Mouse (Mus musculus) regulatory T cell (primary cell): ENCODE measurements at regions not wholly inside any gene's neighbourhood (a gene's known extent, or its start where the extent isn't known, plus 50 kb on each side); places are given as distances from the start of the nearest gene placed in this dataset.

Source experiments
- in situ Hi-C: fragments of 300-600 bp; cut with MboI, MseI; formaldehyde crosslinking; loops from one replicate; pipeline ENCODE4 v1.15.1; 2025; ENCODE audit warnings: high pct_unique_total_duplicates

DNA sequence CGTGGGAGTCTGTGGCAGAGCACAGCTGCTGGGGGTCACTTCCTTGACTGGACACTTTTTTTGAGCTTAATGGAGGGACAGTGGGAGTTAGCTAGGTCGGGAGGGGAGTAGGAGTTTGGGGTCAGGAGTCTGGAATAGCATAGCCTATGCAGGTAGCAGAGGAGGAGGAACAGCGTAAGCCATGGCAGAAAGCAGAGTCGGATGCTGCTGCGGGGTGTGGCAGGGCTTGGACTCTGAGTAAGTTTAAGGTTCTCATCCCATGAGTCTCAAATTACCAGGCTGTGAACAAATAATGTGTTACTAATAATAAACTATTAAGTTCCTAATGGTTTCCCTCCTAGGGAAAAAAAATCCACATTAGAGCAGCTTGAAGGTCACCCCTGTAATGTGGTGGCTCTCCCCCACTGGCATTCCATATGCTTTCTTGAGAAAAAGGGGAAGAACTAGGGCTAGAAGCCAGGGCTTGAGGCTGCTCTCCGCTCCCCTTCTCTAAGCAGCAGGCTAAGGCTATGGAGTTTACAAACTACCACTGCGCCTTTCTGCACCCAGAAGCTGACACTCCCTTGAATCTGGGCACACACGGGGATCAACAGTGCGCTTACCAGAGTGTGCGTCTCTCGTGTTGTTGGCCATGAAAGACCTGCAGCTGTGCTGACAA, 213.4 kb upstream of the Pgrmc2 start:
- in situ Hi-C loops = no loop called here

DNA sequence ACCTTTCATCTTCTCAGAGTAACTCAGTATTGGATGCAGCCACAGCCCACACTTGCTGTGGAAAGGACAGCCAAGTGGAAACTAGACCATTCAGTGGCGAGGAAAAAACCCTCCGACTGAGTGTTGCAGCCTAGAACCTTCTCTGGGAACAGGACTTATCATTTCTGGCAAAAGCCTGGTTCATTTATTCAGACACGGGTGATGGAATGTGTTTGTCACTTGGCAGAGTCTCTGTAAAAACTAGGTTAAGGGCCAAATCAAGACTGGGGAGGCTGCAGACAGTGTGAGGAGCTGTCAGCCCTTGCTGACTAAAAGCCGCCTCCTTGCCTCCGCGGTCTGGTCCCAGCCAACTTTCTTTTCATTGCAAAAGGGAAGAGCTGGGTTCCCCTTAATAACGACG, 212.3 kb upstream of the Pgrmc2 start:
- in situ Hi-C loops = no loop called here

DNA sequence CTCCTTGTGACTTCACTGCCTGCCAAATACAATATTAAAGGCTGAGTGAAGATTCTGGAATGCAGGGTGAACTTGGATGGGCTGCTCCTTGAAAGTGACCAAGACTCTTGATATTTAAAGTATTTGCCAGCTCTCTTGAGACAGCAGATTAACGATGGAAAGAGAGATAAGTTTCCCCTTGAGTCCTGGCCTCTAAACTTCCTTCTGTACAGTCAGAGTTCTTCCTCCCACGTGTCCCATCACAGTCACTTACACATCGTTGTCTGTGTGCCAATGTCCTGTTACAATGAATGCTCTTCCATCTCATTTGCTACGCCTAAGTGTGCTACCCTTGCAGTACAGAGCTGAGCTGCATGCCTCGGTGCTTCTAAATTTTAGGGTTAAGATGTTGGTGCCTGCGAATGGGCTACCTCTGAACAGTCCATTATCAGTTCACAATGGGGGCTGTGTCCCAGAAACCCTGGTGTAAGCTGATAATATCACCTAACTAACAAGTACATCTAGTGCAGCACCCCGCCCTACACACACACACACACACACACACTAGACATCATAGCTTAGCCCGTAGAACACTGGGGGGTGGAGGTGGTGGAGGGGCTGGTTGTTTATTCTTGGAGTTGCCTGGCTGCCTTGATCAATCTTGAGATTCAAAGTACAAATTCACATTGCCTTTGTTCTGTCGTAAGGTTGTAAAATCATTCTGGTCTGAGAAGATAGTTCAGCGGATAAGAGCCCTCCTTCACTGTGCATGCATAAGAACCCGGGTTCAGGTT, 207.9 kb upstream of the Pgrmc2 start:
- in situ Hi-C loops = no loop called here

DNA sequence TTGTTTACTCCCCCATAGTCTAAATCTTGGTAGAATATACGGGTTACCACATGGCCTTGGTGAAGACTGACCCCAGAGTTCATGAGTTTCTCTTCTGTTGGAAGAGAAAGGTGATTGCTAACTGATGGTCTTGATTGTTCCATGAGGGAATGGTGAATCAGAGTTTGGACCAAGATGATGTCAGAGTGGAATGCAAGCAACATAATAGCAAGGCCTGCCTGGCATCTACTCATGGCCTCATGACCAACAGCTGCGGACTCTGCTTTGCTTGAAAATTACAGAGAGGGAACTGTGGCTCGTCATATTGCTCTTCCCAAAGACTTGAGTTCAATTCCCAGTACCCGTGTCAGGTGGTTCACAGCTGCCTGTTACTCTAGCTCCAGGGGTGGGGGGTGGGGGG, 205.9 kb upstream of the Pgrmc2 start:
- in situ Hi-C loops = no loop called here

DNA sequence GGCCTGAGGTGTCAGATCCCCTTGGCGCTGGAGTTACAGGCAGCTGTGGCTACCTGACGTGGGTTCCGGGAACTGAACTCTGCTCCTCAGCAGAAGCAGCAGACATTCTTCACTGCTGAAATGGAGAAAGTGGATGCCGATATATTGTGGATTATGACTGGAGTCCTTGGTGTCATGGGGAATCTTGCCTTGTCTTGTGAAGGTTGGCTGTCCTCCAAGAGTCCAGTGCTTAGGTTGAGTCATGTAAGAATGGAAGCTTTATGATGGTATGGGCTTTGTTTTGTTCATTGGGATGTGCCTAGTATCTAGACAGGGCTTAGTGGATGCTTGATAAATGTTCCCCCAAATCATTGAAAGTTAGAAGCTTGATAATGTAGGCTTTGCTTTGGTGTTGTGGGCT, 205.2 kb upstream of the Pgrmc2 start:
- in situ Hi-C loops = no loop called here

DNA sequence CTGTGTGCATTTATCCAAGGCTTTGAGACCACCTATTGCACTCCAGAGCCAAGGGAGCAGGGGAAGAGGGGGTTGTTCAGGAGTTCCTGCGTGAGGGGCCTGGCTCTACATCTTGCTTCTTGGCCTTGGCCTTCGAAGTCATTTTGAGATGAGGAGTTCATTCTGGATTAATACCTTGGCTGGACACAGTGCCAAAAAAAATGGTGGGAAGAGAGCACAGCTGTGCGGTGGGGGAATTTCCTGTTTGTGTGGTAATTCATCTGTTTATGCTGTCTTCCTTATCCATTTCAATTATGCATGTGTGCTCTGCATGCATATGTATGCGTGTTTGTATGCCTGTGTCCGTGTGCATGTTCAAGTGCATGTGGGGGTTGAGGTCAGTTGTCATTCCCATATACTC, 202.5 kb upstream of the Pgrmc2 start:
- in situ Hi-C loops = no loop called here

DNA sequence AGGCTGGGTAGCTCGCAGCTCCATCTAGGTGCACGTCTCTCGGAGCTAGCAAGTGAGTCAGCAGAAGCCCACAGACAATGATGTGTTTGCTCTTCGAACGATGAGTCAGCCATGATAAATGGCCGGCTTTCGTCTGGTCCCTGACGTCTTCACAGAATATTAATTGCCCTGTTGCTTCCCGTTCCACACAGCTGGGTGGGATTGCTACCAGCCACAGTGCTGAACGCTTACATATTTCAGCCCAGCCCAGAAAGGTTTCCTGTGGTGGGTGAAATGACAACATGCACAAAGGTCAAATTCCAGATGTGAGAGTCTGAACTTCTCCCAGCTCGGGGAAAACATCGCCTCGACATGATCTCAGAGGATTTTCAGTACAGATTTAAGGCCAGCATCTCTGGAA, 202.1 kb upstream of the Pgrmc2 start:
- in situ Hi-C loops = no loop called here

DNA sequence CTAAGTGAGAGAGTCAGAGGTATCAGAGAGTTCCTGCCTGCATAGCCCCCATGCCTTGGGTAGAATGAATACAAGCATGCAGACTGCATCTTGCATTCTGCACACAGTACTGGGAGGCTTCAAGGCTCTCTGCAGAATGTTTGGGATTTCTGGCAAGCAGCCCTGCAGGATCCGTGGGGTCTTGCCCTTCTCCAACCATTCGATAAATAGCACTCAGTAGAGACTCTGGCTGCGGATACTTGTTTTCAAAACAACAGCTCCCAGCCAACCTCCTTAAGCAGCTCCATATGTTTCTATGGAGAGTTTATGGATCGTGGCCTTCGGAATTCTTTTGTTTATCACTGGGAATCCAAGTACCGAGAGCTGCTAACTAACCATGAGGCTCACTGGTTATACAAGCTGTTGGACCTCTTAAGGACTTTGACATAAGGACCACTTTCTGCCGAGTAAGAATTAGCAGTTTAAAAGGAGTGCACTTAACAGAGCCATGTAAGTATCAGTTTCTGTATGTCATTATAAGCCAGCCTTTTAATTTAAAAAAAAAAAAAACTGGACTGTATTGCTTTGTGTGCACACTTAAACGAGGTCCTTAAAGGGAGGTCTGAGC, 199.7 kb upstream of the Pgrmc2 start:
- in situ Hi-C loops = no loop called here

DNA sequence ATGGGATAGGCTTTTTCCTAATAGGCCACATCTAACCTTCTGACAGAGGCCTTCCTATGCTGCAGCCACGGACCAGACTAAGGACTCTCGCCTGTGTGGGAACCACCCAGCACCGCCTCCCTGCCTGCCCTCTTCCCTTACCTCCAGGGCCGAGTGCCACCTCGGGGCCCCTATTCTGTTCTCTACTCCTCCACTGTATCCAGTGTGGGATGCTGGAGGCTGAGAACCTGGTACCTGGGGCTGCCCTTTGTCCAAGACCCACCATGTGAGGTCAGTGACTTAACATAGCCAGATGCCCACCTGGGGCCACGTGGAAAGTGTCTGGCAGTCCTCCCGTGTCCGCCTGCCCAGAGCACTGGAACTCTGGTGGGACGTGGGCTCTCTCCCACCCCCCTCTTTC, 193.2 kb upstream of the Pgrmc2 start:
- in situ Hi-C loops = no loop called here

DNA sequence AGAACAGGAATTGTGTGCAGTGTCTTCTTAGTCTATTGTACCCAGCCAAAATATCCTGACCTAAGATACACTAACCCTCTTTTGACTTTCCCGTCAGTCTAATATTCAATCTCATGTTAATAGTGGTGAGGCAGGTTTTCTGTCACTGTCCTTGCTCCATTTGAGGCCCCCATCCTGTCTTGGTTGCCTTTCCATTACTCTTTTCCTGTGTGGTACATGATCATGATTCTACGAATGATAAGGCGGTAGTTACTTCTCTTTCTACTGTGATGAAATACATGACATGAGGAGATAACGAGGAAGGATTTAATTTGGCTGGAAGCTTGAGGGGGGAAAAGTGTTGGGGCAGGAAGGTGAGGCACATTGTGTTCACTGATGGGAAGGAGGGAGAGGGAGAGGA, 185.7 kb upstream of the Pgrmc2 start:
- in situ Hi-C loops = no loop called here

DNA sequence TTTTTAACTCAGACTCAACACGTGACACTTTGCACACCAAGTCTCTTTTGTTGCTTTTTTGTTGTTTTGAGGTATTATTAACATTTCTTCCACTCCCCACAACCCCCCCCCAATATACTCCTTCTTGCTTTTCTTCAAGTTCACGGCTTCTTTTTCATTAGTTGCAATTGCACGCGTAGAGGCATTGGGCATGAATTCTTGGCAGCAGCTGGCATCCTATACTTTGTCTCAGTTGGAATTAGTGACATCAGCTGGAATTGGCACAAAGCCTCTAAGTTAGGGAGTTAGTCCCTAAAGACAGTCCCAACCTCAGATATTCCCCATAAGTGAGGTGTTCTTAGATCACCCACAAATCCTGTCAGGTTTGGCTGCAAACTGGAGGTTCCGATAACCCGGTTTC, 183.4 kb upstream of the Pgrmc2 start:
- in situ Hi-C loops = no loop called here

DNA sequence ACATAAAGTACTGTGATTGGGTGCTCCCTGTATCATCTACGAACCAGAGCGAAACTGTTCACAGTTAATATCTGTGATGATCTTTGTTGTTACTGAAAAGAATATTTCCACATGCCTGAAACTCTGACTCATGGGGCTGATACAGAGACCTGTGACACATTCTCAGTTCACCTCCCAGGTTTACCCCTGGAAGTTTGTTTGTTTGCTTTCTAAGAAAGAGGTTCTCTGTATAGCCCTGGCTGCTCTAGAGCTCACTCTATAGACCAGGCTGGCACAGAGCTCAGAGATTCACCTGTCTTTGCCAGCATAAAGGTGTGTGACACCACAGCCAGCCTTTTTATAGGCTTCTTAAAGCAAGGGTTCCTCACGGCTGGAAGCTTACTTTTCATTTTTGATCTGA, 182.6 kb upstream of the Pgrmc2 start:
- in situ Hi-C loops = no loop called here

DNA sequence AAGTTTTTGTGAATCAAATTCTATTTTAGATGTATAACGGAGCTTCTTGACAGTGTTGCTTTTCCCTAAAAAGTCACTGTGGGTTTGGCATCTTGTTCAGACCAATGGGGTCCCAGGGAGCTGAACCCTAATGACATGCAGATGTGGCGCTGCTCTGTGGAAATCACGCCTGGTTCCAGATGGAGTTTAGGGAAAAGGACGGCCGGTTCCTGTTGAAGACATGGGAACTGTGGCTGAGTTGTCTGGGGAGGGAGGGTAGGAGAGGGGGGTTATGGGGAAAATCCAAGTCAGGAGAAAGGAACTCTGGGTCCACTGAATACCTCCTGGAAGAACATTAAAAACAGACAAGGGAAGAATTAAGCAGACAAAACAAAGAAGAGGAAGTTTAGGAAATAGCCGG, 175.4 kb upstream of the Pgrmc2 start:
- in situ Hi-C loops = no loop called here

DNA sequence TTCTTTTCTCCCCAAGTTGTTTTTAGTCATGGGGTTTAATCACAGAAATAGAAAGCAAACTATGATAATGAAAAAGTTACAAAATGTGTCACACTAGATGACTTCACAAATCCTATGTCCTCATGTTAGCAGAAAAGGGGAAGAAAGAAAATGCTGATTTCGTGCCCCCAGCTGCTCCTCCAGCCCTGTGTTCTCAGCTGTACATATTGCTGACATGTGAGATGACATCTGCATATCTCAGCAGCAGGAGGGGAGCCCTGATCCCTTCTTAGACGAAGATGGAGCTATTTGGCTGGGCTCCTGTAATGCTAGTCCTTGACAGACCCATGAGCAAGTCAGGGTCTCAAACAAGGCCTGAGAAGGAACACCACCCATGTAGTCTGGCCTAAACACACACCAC, 162.1 kb upstream of the Pgrmc2 start:
- in situ Hi-C loops = no loop called here

DNA sequence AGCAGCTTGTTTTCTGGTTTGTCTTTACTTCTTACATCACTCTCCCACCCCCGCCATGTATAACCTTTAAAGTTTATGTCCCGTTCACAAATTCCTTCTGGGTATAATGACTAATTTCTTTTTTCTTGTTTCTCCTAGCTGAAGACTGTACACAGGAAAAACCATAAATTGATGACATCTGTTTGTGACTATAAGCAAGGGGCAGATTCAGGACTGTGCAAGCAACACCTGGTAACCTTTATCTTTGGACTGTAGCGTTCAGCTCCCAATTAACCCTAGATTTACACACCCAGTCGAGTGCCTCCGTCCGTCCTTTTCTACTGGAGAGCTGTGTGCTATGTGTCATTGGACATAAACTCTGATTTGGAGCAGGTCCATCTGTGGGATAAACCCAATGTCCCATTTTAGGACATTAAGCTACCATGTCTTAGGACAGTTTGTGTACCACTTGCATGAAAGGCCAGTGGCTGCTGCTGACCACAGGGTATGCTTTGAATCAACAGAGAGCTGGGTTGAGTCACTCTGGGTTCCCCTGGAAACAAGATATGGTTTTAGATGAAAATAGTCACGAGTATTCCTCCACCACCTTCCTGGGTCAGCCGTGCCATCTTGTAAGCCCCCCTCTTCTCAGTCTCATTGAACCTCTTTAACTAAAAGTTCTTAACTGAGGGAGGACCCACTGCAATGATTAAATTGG, 159.2 kb upstream of the Pgrmc2 start:
- in situ Hi-C loops = no loop called here

DNA sequence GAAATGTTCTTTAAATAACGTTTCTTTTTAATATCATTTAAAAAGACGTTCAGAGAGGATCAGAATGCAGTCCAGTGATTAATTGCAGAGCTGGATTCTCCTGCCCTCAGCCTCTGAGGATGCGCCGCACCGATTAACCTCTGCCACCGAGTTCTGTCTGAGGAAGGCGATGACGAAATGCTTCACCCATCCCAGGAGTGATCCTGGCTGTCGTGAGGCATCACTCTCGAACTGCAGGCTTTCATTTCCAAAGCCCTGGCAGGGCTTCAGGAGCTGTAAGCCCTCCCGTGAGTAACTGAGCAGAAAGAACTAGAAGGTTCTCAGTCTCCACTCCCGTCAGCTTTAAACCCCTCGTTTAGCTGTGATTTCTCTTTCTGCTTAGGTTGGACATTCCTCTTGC, 157.0 kb upstream of the Pgrmc2 start:
- in situ Hi-C loops = no loop called here

DNA sequence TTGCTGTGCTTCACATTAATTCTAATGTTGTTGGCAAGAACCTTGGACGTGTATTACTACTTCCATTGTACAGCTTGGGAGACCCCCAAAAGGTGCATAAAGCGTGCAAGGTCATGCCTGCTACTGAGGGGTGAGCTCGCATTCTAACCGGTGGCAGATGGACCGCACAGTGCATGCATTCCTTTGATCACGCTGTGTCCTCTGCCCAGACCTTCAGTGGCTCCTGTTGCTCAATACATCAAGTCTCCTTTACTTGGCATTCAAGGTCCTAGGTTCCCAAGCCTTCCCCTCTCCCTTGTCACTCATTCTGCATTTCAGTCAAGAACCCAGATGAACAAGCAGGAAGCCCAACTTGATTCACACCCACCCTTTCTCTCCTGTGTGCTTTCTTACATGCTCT, 156.4 kb upstream of the Pgrmc2 start:
- in situ Hi-C loops = no loop called here

DNA sequence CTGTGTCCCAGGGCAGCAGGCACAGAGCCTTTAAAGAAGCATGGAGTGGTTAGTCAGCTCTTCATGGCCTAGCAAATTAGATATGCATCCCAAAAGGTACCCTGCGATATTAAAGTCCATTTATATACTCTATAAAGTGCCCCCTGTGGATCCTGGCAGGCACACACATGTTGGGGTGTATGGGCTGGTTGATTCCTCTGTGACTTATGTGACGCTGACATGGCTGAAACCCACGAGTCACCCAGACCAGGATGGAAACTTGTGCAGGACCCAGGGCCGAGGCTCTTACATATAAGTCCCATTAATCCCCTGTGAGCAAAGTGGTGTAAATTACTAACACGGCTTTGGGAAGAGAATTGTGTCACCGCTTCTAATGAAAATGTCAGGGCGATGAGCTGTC, 155.2 kb upstream of the Pgrmc2 start:
- in situ Hi-C loops = no loop called here

DNA sequence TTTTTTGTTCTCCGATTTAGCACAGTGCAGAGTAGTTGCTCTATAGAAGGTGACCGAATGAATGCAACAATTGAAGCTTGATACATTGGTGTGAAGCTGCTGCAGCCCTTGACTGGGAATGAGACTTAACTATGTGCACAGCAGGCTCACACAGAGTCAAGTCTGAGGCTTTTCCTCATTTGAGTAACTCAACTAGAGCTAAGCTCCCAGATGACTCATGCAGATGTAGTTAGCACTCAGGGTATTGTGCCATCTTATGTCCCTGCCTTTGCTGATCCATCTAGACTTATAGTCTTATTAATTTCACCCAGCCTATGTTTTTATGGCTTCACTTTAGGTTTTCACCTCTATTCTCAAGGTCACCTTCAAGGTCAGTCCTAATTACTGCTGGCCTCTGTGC, 152.8 kb upstream of the Pgrmc2 start:
- in situ Hi-C loops = no loop called here

DNA sequence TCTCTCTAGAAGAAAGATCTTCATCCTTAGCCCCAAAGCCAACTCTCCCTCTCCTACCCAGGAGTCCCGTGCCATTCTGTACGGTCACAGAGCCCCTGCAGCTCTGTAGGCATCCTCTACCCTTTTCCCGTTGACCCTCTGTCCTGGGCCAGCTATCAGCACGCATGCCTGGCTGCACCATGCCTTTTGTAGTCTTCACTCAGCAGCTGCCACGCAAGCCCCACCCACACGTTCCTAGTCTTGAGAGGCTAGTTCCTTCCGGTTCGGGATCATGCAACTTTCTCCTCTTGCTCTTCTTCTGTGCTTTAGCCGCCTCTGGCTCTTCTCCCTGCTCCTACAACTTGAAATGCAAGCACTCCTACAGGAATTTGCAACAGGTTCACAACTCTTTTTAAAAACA, 152.1 kb upstream of the Pgrmc2 start:
- in situ Hi-C loops = no loop called here

DNA sequence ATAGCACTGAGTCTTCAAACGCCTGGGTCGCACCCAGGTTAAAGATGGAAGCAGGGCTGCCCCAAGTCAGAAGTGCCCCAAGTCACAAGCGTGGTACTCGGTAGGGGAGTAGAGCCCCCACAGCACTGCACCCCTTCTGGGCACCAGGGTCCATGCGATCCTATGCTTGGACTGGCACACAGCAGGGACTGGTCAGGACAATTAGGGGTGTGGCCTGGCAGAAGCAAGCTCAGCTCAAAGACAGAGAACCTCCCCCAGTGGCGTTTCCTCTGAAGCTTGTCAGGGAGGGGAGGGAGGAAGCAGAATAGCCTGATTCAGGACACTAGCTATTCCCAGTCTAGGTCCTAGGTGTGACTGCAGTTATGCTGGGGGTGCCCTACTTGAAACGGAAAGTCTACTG, 151.3 kb upstream of the Pgrmc2 start:
- in situ Hi-C loops = no loop called here

DNA sequence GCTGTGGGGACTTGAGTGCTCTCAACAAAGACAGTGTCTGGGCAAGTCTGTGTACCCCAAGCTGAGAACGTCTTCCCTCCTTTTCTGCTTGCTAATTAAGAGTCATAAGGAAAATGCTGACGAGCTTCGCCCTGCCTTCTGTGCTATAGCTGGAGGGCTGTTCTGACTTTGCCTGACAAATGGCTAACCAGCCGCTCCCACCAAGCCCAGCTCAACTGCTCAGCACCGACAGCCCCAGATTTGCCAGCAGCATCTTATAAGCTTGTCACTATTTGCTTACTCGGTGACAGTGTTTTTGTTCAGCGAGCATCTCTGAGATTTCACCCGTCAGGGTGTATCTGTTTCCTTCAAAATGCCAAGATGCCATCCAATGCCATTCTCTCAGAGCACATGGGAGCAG, 150.6 kb upstream of the Pgrmc2 start:
- in situ Hi-C loops = no loop called here

DNA sequence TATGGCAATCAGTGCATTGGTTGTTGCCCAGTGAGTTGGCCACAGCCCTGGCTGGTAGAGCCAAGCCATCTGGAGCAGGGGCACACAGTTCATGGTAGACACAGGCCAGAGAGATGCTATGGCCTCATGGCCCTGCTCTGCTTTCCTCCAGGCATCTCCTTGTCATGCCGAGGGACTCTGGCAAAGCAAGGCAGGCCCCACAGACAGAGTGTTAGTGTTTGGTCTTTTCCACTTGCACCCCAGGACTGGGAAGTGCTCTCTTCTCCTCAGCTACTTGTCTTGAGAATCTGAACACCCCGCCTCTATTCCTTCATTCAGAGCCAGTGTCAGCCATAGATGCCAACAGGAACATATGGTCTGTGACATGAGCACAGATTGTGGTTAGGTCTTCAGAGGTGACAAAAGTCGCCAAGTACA, 148.1 kb upstream of the Pgrmc2 start:
- in situ Hi-C loops = no loop called here
